9 mouse cellular contexts compared by ENCODE assay signal in genomic region chr2:166108326-166108725, GRCm38 (mm10). TPM values are rescaled to one million over a fixed set of nuclear protein-coding genes. Genes with fewer than 3 reads are reported as not detected.
DNase-seq lines count a peak whose midpoint lies in the region; ATAC-seq and TF ChIP-seq lines count a peak whose summit lies in the region.
"Had no signal": no experiment of that assay in that cellular context is flagged by ENCODE, and none has a peak within 500 bp of the region (broad histone marks: within the 10 kb centered on the region; RNA-seq: fewer than 3 reads in every experiment).

No protein-coding gene starts in this region.

- no peak for ATAC-seq in liver, embryonic 12.5 days

- no peaks in the 10 kb centered on the region for H3K36me3 ChIP-seq in liver, embryonic 12.5 days
- no peaks in the 10 kb centered on the region for H3K36me3 ChIP-seq in kidney, adult 2 months (ENCODE audit: control insufficient read depth, insufficient read depth, low read length)
- H3K36me3 ChIP-seq in limb, embryonic 10.5 days = peaks cover 93% of the 10 kb centered on the region

- no peak overlapping the region for H3K9ac ChIP-seq in liver, embryonic 12.5 days
- H3K9ac ChIP-seq: embryonic facial prominence, embryonic 13.5 days had no signal

- H3K9me3 ChIP-seq in liver, embryonic 12.5 days (replicated peaks) = no peaks in the 10 kb centered on the region
- H3K9me3 ChIP-seq in limb, embryonic 10.5 days (replicated peaks) = no peaks in the 10 kb centered on the region
- H3K9me3 ChIP-seq: embryonic facial prominence, embryonic 13.5 days had no signal

- 15% methylated on average over 4 of the region's 4 CpGs for WGBS in liver, embryonic 12.5 days (ENCODE audit: insufficient replicate concordance)
- WGBS in kidney, adult 2 months = 30% methylated on average over 4 of the region's 4 CpGs
- 29% methylated on average over 4 of the region's 4 CpGs for WGBS in limb, embryonic 10.5 days

- no peak for TF ChIP-seq POLR2A in kidney, adult 2 months (IDR thresholded peaks at IDR 0.05; ENCODE audit: low read depth, low read length)

- H3K4me1 ChIP-seq in liver, embryonic 12.5 days = no peaks in the 10 kb centered on the region
- no peaks in the 10 kb centered on the region for H3K4me1 ChIP-seq in kidney, adult 2 months (ENCODE audit: control insufficient read depth, insufficient read depth, low read length)
- peaks cover 41% of the 10 kb centered on the region for H3K4me1 ChIP-seq in limb, embryonic 10.5 days

- H3K27me3 ChIP-seq in liver, embryonic 12.5 days (replicated peaks) = no peaks in the 10 kb centered on the region
- H3K27me3 ChIP-seq in kidney, adult 2 months (replicated peaks; ENCODE audit: control insufficient read depth, insufficient read depth, low read length) = no peaks in the 10 kb centered on the region
- no peaks in the 10 kb centered on the region for H3K27me3 ChIP-seq in limb, embryonic 10.5 days (ENCODE audit: low read depth, poor library complexity, severe bottlenecking)
- H3K27me3 ChIP-seq: embryonic facial prominence, embryonic 13.5 days had no signal

- H3K4me2 ChIP-seq in liver, embryonic 12.5 days = no peak overlapping the region
- H3K4me2 ChIP-seq: embryonic facial prominence, embryonic 13.5 days had no signal

- no peak overlapping the region for H3K4me3 ChIP-seq in liver, embryonic 12.5 days
- H3K4me3 ChIP-seq in kidney, adult 2 months (ENCODE audit: insufficient read depth, low read depth, low read length) = no peak overlapping the region
- no peak overlapping the region for H3K4me3 ChIP-seq in limb, embryonic 10.5 days
- H3K4me3 ChIP-seq: embryonic facial prominence, embryonic 13.5 days had no signal

- DNase-seq in liver = peak; percentile 77
- DNase-seq in cerebellum, adult 9-10 months = peak; percentile 59
- DNase-seq in gastrocnemius, adult 18-20 months (ENCODE audit: low spot score) = peak; percentile 83
- DNase-seq in kidney, adult 2 months = peak; percentile 89
- peak; percentile 93 for DNase-seq in limb, embryonic 10.5 days (ENCODE audit: low spot score)
- DNase-seq in ovary, adult 18-20 months (ENCODE audit: low spot score) = peak; percentile 70
- peak; percentile 33 to 79 for DNase-seq in thymus, postnatal 10 days (ENCODE audit: low spot score in 2 of 2)

- peak; percentile 88 for TF ChIP-seq CTCF in kidney, adult 2 months (conservative IDR thresholded peaks at IDR 0.05; ENCODE audit: insufficient read depth, insufficient read length, low read depth, low read length)

- no peak overlapping the region for H3K27ac ChIP-seq in liver, embryonic 12.5 days
- H3K27ac ChIP-seq in kidney, adult 2 months (ENCODE audit: insufficient read depth, low read depth, low read length) = no peak overlapping the region
- H3K27ac ChIP-seq in limb, embryonic 10.5 days = no peak overlapping the region
- H3K27ac ChIP-seq: embryonic facial prominence, embryonic 13.5 days had no signal

RNA-seq across cellular contexts. Expression of gene Sulf2, which starts 47.1 kb away (rescaled TPM):
- polyA plus RNA-seq in liver, embryonic 12.5 days (2016; fragmentation: Nextera tagmentation; extraction: Ambion mirVana) = 7.5 and 11.8 TPM in 2 replicates
- 10 to 100 TPM in 1 of 2 experiments, 1 to 10 TPM in 1; 8.7 to 12.3 TPM for total RNA-seq in gastrocnemius, adult 18-20 months (2021)
- polyA plus RNA-seq in kidney, adult 2 months (2012; rRNA removed) = 18.6 and 23.8 TPM in 2 replicates
- polyA plus RNA-seq in limb, embryonic 10.5 days (2016; fragmentation: Nextera tagmentation; extraction: Ambion mirVana) = 157 and 188 TPM in 2 replicates
